Comparison of ENCODE assay signal across 8 mouse cellular contexts in genomic region chr6:120039256-120039563, GRCm38 (mm10). TPM values are rescaled to one million over a fixed set of nuclear protein-coding genes. Genes with fewer than 3 reads are reported as not detected.
A peak's percentile ranks its signal among the peaks of the same experiment; 100 is the strongest.
DNase-seq lines count a peak whose midpoint lies in the region; ATAC-seq lines count a peak whose summit lies in the region.

No protein-coding gene starts in this region.

- DNase-seq in cerebellum, adult 11 months, result peak; percentile 29
- DNase-seq in cerebellum, adult 8-10 months, result no peak
- DNase-seq in MN1 (ENCODE audit: low spot score), result peak; percentile 44
- DNase-seq in embryonic facial prominence, embryonic 10.5 days (ENCODE audit: low spot score), result peak; percentile 51
- peak; percentile 37 to 48 for DNase-seq in kidney, postnatal 25 days

- no peaks in the 10 kb centered on the region for H3K9me3 ChIP-seq in embryonic facial prominence, embryonic 10.5 days
- no peaks in the 10 kb centered on the region for H3K9me3 ChIP-seq in heart, embryonic 13.5 days
- no peaks in the 10 kb centered on the region for H3K9me3 ChIP-seq in stomach, embryonic 15.5 days

- H3K36me3 ChIP-seq in embryonic facial prominence, embryonic 10.5 days (replicated peaks), result peaks cover 4% of the 10 kb centered on the region
- peaks cover 12% of the 10 kb centered on the region for H3K36me3 ChIP-seq in heart, embryonic 13.5 days
- H3K36me3 ChIP-seq in macrophage (ENCODE audit: inconsistent target), result no peaks in the 10 kb centered on the region
- no peaks in the 10 kb centered on the region for H3K36me3 ChIP-seq in stomach, embryonic 15.5 days

- WGBS in embryonic facial prominence, embryonic 10.5 days, result under 1% methylated on average over 9 of the region's 9 CpGs
- WGBS in heart, embryonic 13.5 days, result under 1% methylated on average over 9 of the region's 9 CpGs
- WGBS in macrophage (ENCODE audit: missing documents), result 0% methylated on average over 9 of the region's 9 CpGs
- under 1% methylated on average over 9 of the region's 9 CpGs for WGBS in stomach, embryonic 15.5 days

- H3K27me3 ChIP-seq in embryonic facial prominence, embryonic 10.5 days (replicated peaks; ENCODE audit: low read depth, poor library complexity, severe bottlenecking), result no peaks in the 10 kb centered on the region
- H3K27me3 ChIP-seq in heart, embryonic 13.5 days (replicated peaks), result no peaks in the 10 kb centered on the region
- no peaks in the 10 kb centered on the region for H3K27me3 ChIP-seq in stomach, embryonic 15.5 days (replicated peaks)

- H3K4me2 ChIP-seq in heart, embryonic 13.5 days, result peak overlapping the region; percentile 84
- H3K4me2 ChIP-seq in stomach, embryonic 15.5 days, result peak overlapping the region; percentile 79

- no peak for ATAC-seq in heart, embryonic 13.5 days (ENCODE audit: extremely low read depth, insufficient number of reproducible peaks, low FRiP score, low TSS enrichment)
- no peak for ATAC-seq in stomach, embryonic 15.5 days (ENCODE audit: insufficient read depth, low FRiP score, low read depth)

- H3K27ac ChIP-seq in embryonic facial prominence, embryonic 10.5 days (replicated peaks), result peak overlapping the region; percentile 95
- H3K27ac ChIP-seq in heart, embryonic 13.5 days (replicated peaks), result peak overlapping the region; percentile 92
- H3K27ac ChIP-seq in macrophage, result peak overlapping the region; percentile 88
- peak overlapping the region; percentile 88 for H3K27ac ChIP-seq in stomach, embryonic 15.5 days

- peak overlapping the region; percentile 76 for H3K9ac ChIP-seq in heart, embryonic 13.5 days
- H3K9ac ChIP-seq in stomach, embryonic 15.5 days, result 0 out of 2 replicates have a peak overlapping the region, but pooled peaks have one; percentile 29

- H3K79me2 ChIP-seq in macrophage (ENCODE audit: inconsistent target), result peaks cover 34% of the 10 kb centered on the region

- H3K4me1 ChIP-seq in embryonic facial prominence, embryonic 10.5 days, result peaks cover 22% of the 10 kb centered on the region
- peaks cover 21% of the 10 kb centered on the region for H3K4me1 ChIP-seq in heart, embryonic 13.5 days
- peaks cover 4% of the 10 kb centered on the region; the same call in 1 of the 2 replicates for H3K4me1 ChIP-seq in stomach, embryonic 15.5 days

- H3K4me3 ChIP-seq in embryonic facial prominence, embryonic 10.5 days, result peak overlapping the region; percentile 74
- peak overlapping the region; percentile 99 for H3K4me3 ChIP-seq in heart, embryonic 13.5 days
- H3K4me3 ChIP-seq in macrophage (ENCODE audit: inconsistent target), result peak overlapping the region; percentile 63
- H3K4me3 ChIP-seq in stomach, embryonic 15.5 days (replicated peaks), result peak overlapping the region; percentile 92

RNA-seq across cellular contexts. Expression of gene Wnk1, which starts 0.7 kb away (rescaled TPM):
- 47.9 and 49.5 TPM in 2 replicates for polyA plus RNA-seq in embryonic facial prominence, embryonic 10.5 days (2016; fragmentation: Nextera tagmentation; extraction: Ambion mirVana)
- 64.7 and 73.2 TPM in 2 replicates for polyA plus RNA-seq in heart, embryonic 13.5 days (2015; fragmentation: Nextera tagmentation; extraction: Ambion mirVana)
- 100 to 1,000 TPM; 326 to 868 (median 677) TPM for total RNA-seq in macrophage (2018; cell fraction: chromatin; rRNA removed)
- total RNA-seq in macrophage (2018; cell fraction: cytosol; rRNA removed), result 100 to 1,000 TPM; 302 to 479 (median 379) TPM
- 1,000 to 10,000 TPM in 2 of 26 experiments, 100 to 1,000 TPM in 24; 335 to 1,077 (median 561) TPM for total RNA-seq in macrophage (2018; cell fraction: nucleus; rRNA removed)
- polyA plus RNA-seq in macrophage (2018), result 206 to 532 TPM (median 350 TPM) in 3 replicates
- polyA plus RNA-seq in stomach, embryonic 15.5 days (2015; fragmentation: Nextera tagmentation; extraction: Ambion mirVana), result 49.3 and 50.2 TPM in 2 replicates

RNA-seq across cellular contexts. Expression of gene Ninj2, which starts 53.9 kb away (rescaled TPM):
- not detected in 2 replicates for polyA plus RNA-seq in embryonic facial prominence, embryonic 10.5 days (2016; fragmentation: Nextera tagmentation; extraction: Ambion mirVana)
- not detected in 2 replicates for polyA plus RNA-seq in heart, embryonic 13.5 days (2015; fragmentation: Nextera tagmentation; extraction: Ambion mirVana)
- not detected for total RNA-seq in macrophage (2018; cell fraction: chromatin; rRNA removed)
- total RNA-seq in macrophage (2018; cell fraction: cytosol; rRNA removed), result under 1 TPM in 6 of 26 experiments, not detected in 20; 0.18 to 0.34 (median 0.29) TPM
- not detected for total RNA-seq in macrophage (2018; cell fraction: nucleus; rRNA removed)
- not detected in 3 replicates for polyA plus RNA-seq in macrophage (2018)
- 0.22 TPM in 1 of 2 replicates, not detected in the other for polyA plus RNA-seq in stomach, embryonic 15.5 days (2015; fragmentation: Nextera tagmentation; extraction: Ambion mirVana)
